Comparison of ENCODE assay signal across 41 mouse cellular contexts in genomic region chr7:107000798-107001197, GRCm38 (mm10). TPM values are rescaled to one million over a fixed set of nuclear protein-coding genes. Genes with fewer than 3 reads are reported as not detected.
DNase-seq lines count a peak whose midpoint lies in the region; ATAC-seq lines count a peak whose summit lies in the region.
"Had no signal": no experiment of that assay in that cellular context is flagged by ENCODE, and none has a peak within 500 bp of the region (broad histone marks: within the 10 kb centered on the region; RNA-seq: fewer than 3 reads in every experiment).

No protein-coding gene starts in this region.

- DNase-seq in lung, postnatal 36 days: peak; percentile 21
- DNase-seq in lung, postnatal 25 days (ENCODE audit: low spot score): no peak
- DNase-seq in fat pad, adult 2 months (ENCODE audit: extremely low read depth, low read depth, low spot score): peak; percentile 7
- DNase-seq in frontal cortex, adult 2 months (ENCODE audit: extremely low spot score in 1 of 2, low spot score in 1 of 2): no peak
- DNase-seq in ovary, postnatal 36 days (ENCODE audit: low spot score): no peak
- DNase-seq: adrenal gland, postnatal 10 days; cerebellum, adult 8-10 months; cerebellum, postnatal 25 days; forebrain, postnatal 0 days; gastrocnemius, postnatal 14 days; heart, adult 11 months; kidney, adult 11 months; kidney, postnatal 14 days; liver; right cerebral cortex, postnatal 4 days; thymus, adult 18-20 months; thymus, postnatal 4 days had no signal

- peak; percentile 88 for ATAC-seq in megakaryocyte, adult 5-6 weeks (ENCODE audit: poor library complexity, severe bottlenecking)
- ATAC-seq: forebrain, postnatal 0 days; hindbrain, postnatal 0 days had no signal

RNA-seq across cellular contexts. Expression of gene Olfr2, which starts 5.1 kb away (rescaled TPM):
- total RNA-seq in megakaryocyte, adult 5-6 weeks (2015): not detected in 2 replicates
- total RNA-seq in megakaryocyte, adult 5-6 weeks (2017): under 0.01 TPM in 1 of 2 replicates, not detected in the other
- polyA plus RNA-seq in frontal cortex, adult 2 months (2012; rRNA removed): not detected in 2 replicates
- total RNA-seq: adrenal gland, postnatal 10 days; CH12.LX; ES-E14; forebrain, postnatal 0 days; gastrocnemius, postnatal 14 days; heart, postnatal 25 days; hindbrain, postnatal 0 days; layer of hippocampus, postnatal 10 days; left cerebral cortex, adult 18-20 months; left cerebral cortex, postnatal 14 days; midbrain, postnatal 0 days had no signal
- polyA plus RNA-seq: C2C12; embryonic facial prominence, embryonic 13.5 days; forebrain, embryonic 11.5 days; forebrain, postnatal 0 days; heart, embryonic 10.5 days; heart, embryonic 15.5 days; hindbrain, embryonic 12.5 days; hindbrain, postnatal 0 days; kidney, embryonic 14.5 days; limb, embryonic 11.5 days; liver, embryonic 15.5 days; macrophage; midbrain, embryonic 12.5 days; midbrain, postnatal 0 days; myocyte; neural tube, embryonic 12.5 days; spleen, adult 2 months; stomach, postnatal 0 days had no signal

RNA-seq across cellular contexts. Expression of gene Olfr711, which starts 25.5 kb away (rescaled TPM):
- total RNA-seq in megakaryocyte, adult 5-6 weeks (2015): not detected in 2 replicates
- not detected in 2 replicates for total RNA-seq in megakaryocyte, adult 5-6 weeks (2017)
- not detected in 2 replicates for polyA plus RNA-seq in frontal cortex, adult 2 months (2012; rRNA removed)
- total RNA-seq: adrenal gland, postnatal 10 days; CH12.LX; ES-E14; forebrain, postnatal 0 days; gastrocnemius, postnatal 14 days; heart, postnatal 25 days; hindbrain, postnatal 0 days; layer of hippocampus, postnatal 10 days; left cerebral cortex, adult 18-20 months; left cerebral cortex, postnatal 14 days; midbrain, postnatal 0 days had no signal
- polyA plus RNA-seq: C2C12; embryonic facial prominence, embryonic 13.5 days; forebrain, embryonic 11.5 days; forebrain, postnatal 0 days; heart, embryonic 10.5 days; heart, embryonic 15.5 days; hindbrain, embryonic 12.5 days; hindbrain, postnatal 0 days; kidney, embryonic 14.5 days; limb, embryonic 11.5 days; liver, embryonic 15.5 days; macrophage; midbrain, embryonic 12.5 days; midbrain, postnatal 0 days; myocyte; neural tube, embryonic 12.5 days; spleen, adult 2 months; stomach, postnatal 0 days had no signal

RNA-seq across cellular contexts. Expression of gene Olfr713, which starts 30.2 kb away (rescaled TPM):
- total RNA-seq in megakaryocyte, adult 5-6 weeks (2015): not detected in 2 replicates
- not detected in 2 replicates for total RNA-seq in megakaryocyte, adult 5-6 weeks (2017)
- polyA plus RNA-seq in frontal cortex, adult 2 months (2012; rRNA removed): not detected in 2 replicates
- total RNA-seq: adrenal gland, postnatal 10 days; CH12.LX; ES-E14; forebrain, postnatal 0 days; gastrocnemius, postnatal 14 days; heart, postnatal 25 days; hindbrain, postnatal 0 days; layer of hippocampus, postnatal 10 days; left cerebral cortex, adult 18-20 months; left cerebral cortex, postnatal 14 days; midbrain, postnatal 0 days had no signal
- polyA plus RNA-seq: C2C12; embryonic facial prominence, embryonic 13.5 days; forebrain, embryonic 11.5 days; forebrain, postnatal 0 days; heart, embryonic 10.5 days; heart, embryonic 15.5 days; hindbrain, embryonic 12.5 days; hindbrain, postnatal 0 days; kidney, embryonic 14.5 days; limb, embryonic 11.5 days; liver, embryonic 15.5 days; macrophage; midbrain, embryonic 12.5 days; midbrain, postnatal 0 days; myocyte; neural tube, embryonic 12.5 days; spleen, adult 2 months; stomach, postnatal 0 days had no signal

RNA-seq across cellular contexts. Expression of gene Olfr6, which starts 37.1 kb away (rescaled TPM):
- total RNA-seq in megakaryocyte, adult 5-6 weeks (2015): not detected in 2 replicates
- not detected in 2 replicates for total RNA-seq in megakaryocyte, adult 5-6 weeks (2017)
- not detected in 2 replicates for polyA plus RNA-seq in frontal cortex, adult 2 months (2012; rRNA removed)
- total RNA-seq: CH12.LX; ES-E14; forebrain, postnatal 0 days; gastrocnemius, postnatal 14 days; heart, postnatal 25 days; hindbrain, postnatal 0 days; left cerebral cortex, adult 18-20 months; left cerebral cortex, postnatal 14 days; midbrain, postnatal 0 days had no signal
- polyA plus RNA-seq: C2C12; embryonic facial prominence, embryonic 13.5 days; forebrain, embryonic 11.5 days; forebrain, postnatal 0 days; heart, embryonic 10.5 days; heart, embryonic 15.5 days; hindbrain, embryonic 12.5 days; hindbrain, postnatal 0 days; kidney, embryonic 14.5 days; limb, embryonic 11.5 days; liver, embryonic 15.5 days; macrophage; midbrain, embryonic 12.5 days; midbrain, postnatal 0 days; myocyte; neural tube, embryonic 12.5 days; spleen, adult 2 months; stomach, postnatal 0 days had no signal

RNA-seq across cellular contexts. Expression of gene Olfr710, which starts 52.7 kb away (rescaled TPM):
- total RNA-seq in megakaryocyte, adult 5-6 weeks (2015): not detected in 2 replicates
- not detected in 2 replicates for total RNA-seq in megakaryocyte, adult 5-6 weeks (2017)
- polyA plus RNA-seq in frontal cortex, adult 2 months (2012; rRNA removed): not detected in 2 replicates
- total RNA-seq: adrenal gland, postnatal 10 days; CH12.LX; ES-E14; forebrain, postnatal 0 days; gastrocnemius, postnatal 14 days; heart, postnatal 25 days; hindbrain, postnatal 0 days; layer of hippocampus, postnatal 10 days; left cerebral cortex, adult 18-20 months; left cerebral cortex, postnatal 14 days; midbrain, postnatal 0 days had no signal
- polyA plus RNA-seq: C2C12; embryonic facial prominence, embryonic 13.5 days; forebrain, embryonic 11.5 days; forebrain, postnatal 0 days; heart, embryonic 10.5 days; heart, embryonic 15.5 days; hindbrain, embryonic 12.5 days; hindbrain, postnatal 0 days; kidney, embryonic 14.5 days; limb, embryonic 11.5 days; liver, embryonic 15.5 days; macrophage; midbrain, embryonic 12.5 days; midbrain, postnatal 0 days; myocyte; neural tube, embryonic 12.5 days; spleen, adult 2 months; stomach, postnatal 0 days had no signal

Comparison
In these comparisons a context has a peak if more than half of its experiments do, and no peak if none do; other contexts are left out.
1. DNase-seq: peak in lung, postnatal 36 days (single experiment) and fat pad, adult 2 months (single experiment); none in lung, postnatal 25 days (single experiment), frontal cortex, adult 2 months (0 of 2) and ovary, postnatal 36 days (single experiment).